Mouse (Mus musculus): ENCODE data around the gene Tgif2lx2.
"Not testable (repeated sequence)": the region's sequence is repeated elsewhere in the genome, so short reads cannot be mapped to it uniquely, and the experiment has no call there.

The Tgif2lx2 gene

GRCm38 (mm10) chrX:118426927-118427326 lies at the start of gene Tgif2lx2:
TSS of gene Tgif2lx2 (plus strand) at chrX:118427227.
- DNase-seq, result not testable (repeated sequence)

All from spleen, adult 18-20 months (tissue).